Mouse (Mus musculus) hindbrain, embryonic 14.5 days (tissue): ENCODE results near the gene Fbln1. TPM values are rescaled to one million over a fixed set of nuclear protein-coding genes. Genes with fewer than 3 reads are reported as not detected.
A peak's percentile ranks its signal among the peaks of the same experiment; 100 is the strongest.

ENCODE experiments used
- ATAC-seq: fragments of 200-750 bp; cut with Nextera tagmentation; 2 replicates; pipeline ENCODE4 v1.8.0; 2017; ENCODE audit warnings: moderate number of reproducible peaks, mild to moderate bottlenecking, moderate TSS enrichment, moderate library complexity; ENCODE audit not compliant: low FRiP score
- DNase-seq: peaks from one replicate; pipeline ENCODE4 v3.0.0-alpha.2; 2015; ENCODE audit warnings: low spot score
- H3K27ac ChIP-seq: fragments of 300-500 bp; sonication (generic); 2 replicates; pipeline ENCODE4 v1.5.1; 2014; ENCODE audit warnings: mild to moderate bottlenecking, moderate library complexity
- H3K27me3 ChIP-seq: fragments of 300-500 bp; sonication (generic); 2 replicates; pipeline ENCODE4 v1.6.1; 2014; ENCODE audit warnings: mild to moderate bottlenecking, low read length, mixed read lengths; ENCODE audit not compliant: control insufficient read depth, insufficient read depth
- H3K36me3 ChIP-seq: fragments of 300-500 bp; sonication (generic); replicated peaks from 2 replicates; pipeline ENCODE4 v1.6.1; 2014; ENCODE audit not compliant: control insufficient read depth, insufficient read depth
- H3K4me1 ChIP-seq: fragments of 300-500 bp; sonication (generic); replicated peaks from 2 replicates; pipeline ENCODE4 v1.6.1; 2014; ENCODE audit warnings: antibody characterized with exemption, low read length, mixed read lengths; ENCODE audit not compliant: control insufficient read depth, insufficient read depth
- H3K4me2 ChIP-seq: fragments of 300-500 bp; sonication (generic); replicated peaks from 2 replicates; pipeline ENCODE4 v1.6.1; 2014; ENCODE audit warnings: mild to moderate bottlenecking, moderate library complexity
- H3K4me3 ChIP-seq: fragments of 300-500 bp; sonication (generic); replicated peaks from 2 replicates; pipeline ENCODE4 v1.5.1; 2014; ENCODE audit warnings: mild to moderate bottlenecking, low read length
- H3K9ac ChIP-seq: fragments of 300-500 bp; sonication (generic); 2 replicates; pipeline ENCODE4 v1.6.1; 2014
- H3K9me3 ChIP-seq: fragments of 300-500 bp; sonication (generic); 2 replicates; pipeline ENCODE4 v1.6.1; 2016; ENCODE audit warnings: low read length; ENCODE audit not compliant: control insufficient read depth
- WGBS: fragments of 180-500 bp; shearing (Covaris S2); extraction: QIAGEN DNeasy Blood & Tissue Kit; methylation state at CpG from one replicate; pipeline ENCODE4 v1.1.7; 2014; 5-methylcytosine and 5-hydroxymethylcytosine counted together
- polyA plus RNA-seq: library from polyadenylated mRNA; unstranded; fragments of >200 nt; fragmentation: Nextera tagmentation; extraction: Ambion mirVana; gene quantifications from 2 replicates; pipeline ENCODE4 v1.2.1, GENCODE M21; 2014

Gene Fbln1
- polyA plus RNA-seq, 1 experiment from 2014 or later = 54.2 TPM

GRCm38 (mm10) chr15:85174060-85174459, 31.7 kb upstream of the Fbln1 start:
- no peak for ATAC-seq
- 86% methylated on average over 10 of the region's 10 CpGs for WGBS

GRCm38 (mm10) chr15:85177576-85177975, 28.2 kb upstream of the Fbln1 start:
- H3K4me2 ChIP-seq = no peak overlapping the region
- peak; percentile 67 for DNase-seq
- H3K9me3 ChIP-seq = no peaks in the 10 kb centered on the region
- H3K4me3 ChIP-seq = no peak overlapping the region
- no peak overlapping the region for H3K27ac ChIP-seq
- H3K27me3 ChIP-seq = no peaks in the 10 kb centered on the region
- no peaks in the 10 kb centered on the region for H3K36me3 ChIP-seq
- no peak overlapping the region for H3K9ac ChIP-seq
- no peak for ATAC-seq
- no peaks in the 10 kb centered on the region for H3K4me1 ChIP-seq
- 67% methylated on average over 8 of the region's 8 CpGs for WGBS

More at GRCm38 (mm10) chr15:85174060-85174459, 31.7 kb upstream of the Fbln1 start:
- Histone ChIP-seq H3K4me1 (no peaks in the 10 kb centered on the region), H3K36me3 (no peaks in the 10 kb centered on the region), H3K4me3 (no peak overlapping the region), H3K9ac (no peak overlapping the region), H3K4me2 (no peak overlapping the region), H3K27me3 (no peaks in the 10 kb centered on the region), H3K9me3 (no peaks in the 10 kb centered on the region), H3K27ac (no peak overlapping the region)
- DNase-seq = no peak

DNA sequence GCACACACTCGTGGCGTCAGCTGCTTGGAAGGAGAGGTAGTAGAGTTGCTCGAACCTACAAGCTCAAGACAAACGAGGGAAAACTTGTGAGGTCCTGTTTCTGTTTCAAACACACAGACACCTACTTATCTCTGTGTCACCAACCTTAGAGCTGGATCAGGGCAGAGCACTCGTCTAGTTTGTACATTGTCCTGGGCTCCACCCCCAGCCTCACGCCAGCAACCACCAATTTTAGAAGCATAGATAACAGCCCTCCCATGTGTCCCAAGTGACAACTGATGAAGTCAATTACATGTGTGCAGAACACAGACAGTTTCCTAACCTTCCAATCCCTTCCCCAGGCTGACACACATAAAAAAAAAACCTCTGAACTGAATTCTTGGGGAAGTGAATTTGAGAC, 27.6 kb upstream of the Fbln1 start:
- 75% methylated on average over 6 of the region's 6 CpGs for WGBS

DNA sequence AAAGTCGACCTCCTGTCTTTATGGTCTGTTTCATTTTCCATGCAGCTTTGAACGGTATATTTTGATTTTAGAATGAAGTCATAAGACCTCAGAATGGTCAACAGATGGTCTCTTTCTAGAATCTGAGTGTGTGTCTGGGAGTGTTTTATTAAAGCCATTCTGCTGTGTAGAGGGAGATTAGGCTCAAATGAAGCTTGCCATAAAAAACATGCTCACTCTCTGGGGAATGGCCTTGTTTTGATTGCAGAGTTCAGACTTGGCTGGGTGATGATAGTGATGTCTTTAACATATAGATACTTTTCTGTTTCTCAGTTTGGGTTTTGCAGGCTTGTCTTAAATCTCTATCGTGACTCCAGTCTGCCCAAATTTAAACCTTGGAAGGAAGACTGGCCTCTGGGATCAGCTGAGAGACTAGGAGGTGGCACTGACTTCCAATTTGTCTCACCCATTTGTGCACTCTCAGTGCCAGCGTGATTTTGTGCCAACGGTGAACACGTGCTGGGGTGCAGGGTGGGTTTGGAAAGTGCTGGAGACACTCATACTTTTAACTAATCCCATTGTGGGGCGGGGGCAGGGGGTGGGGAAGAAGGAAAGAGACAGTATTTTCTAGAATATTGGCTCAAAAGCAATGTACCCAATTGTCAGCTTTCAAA, 26.1 kb upstream of the Fbln1 start:
- H3K9me3 ChIP-seq = no peaks in the 10 kb centered on the region
- H3K27me3 ChIP-seq = no peaks in the 10 kb centered on the region
- no peak overlapping the region for H3K27ac ChIP-seq
- no peak overlapping the region for H3K4me3 ChIP-seq
- ATAC-seq (no peak), DNase-seq (no peak)
- no peak overlapping the region for H3K4me2 ChIP-seq
- H3K4me1 ChIP-seq = no peaks in the 10 kb centered on the region
- 70% methylated on average over 7 of the region's 7 CpGs for WGBS
- H3K9ac ChIP-seq = no peak overlapping the region
- H3K36me3 ChIP-seq = no peaks in the 10 kb centered on the region

More for the DNA sequence above, 27.6 kb upstream of the Fbln1 start:
- DNase-seq (no peak), ATAC-seq (no peak)
- Histone ChIP-seq H3K36me3 (no peaks in the 10 kb centered on the region), H3K27me3 (no peaks in the 10 kb centered on the region), H3K4me2 (no peak overlapping the region), H3K9me3 (no peaks in the 10 kb centered on the region), H3K4me1 (no peaks in the 10 kb centered on the region), H3K27ac (no peak overlapping the region), H3K4me3 (no peak overlapping the region), H3K9ac (no peak overlapping the region)

DNA sequence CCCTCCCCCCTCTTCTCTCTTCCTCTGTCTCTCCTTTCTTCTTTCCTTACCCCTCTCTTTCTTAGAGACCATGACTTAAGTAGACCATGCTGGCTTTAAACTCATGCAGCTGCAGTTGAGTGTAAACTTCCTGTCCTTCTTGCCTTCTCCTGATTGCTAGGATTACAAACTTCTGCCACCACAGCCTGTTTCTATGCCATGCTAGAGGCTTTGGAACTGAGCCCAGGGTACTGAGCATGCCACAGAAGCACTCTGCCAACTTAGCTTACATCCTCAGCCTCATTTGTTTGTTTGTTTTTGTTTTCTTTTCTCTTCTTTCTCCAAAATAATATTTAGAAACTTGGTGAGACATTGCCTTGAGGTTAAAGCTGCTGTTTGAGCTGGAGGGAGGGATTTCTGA, 25.4 kb upstream of the Fbln1 start:
- ATAC-seq (no peak), DNase-seq (no peak)
- Histone ChIP-seq H3K4me2 (no peak overlapping the region), H3K27ac (no peak overlapping the region), H3K9me3 (no peaks in the 10 kb centered on the region), H3K27me3 (no peaks in the 10 kb centered on the region), H3K9ac (no peak overlapping the region), H3K4me3 (no peak overlapping the region), H3K4me1 (no peaks in the 10 kb centered on the region), H3K36me3 (no peaks in the 10 kb centered on the region)

DNA sequence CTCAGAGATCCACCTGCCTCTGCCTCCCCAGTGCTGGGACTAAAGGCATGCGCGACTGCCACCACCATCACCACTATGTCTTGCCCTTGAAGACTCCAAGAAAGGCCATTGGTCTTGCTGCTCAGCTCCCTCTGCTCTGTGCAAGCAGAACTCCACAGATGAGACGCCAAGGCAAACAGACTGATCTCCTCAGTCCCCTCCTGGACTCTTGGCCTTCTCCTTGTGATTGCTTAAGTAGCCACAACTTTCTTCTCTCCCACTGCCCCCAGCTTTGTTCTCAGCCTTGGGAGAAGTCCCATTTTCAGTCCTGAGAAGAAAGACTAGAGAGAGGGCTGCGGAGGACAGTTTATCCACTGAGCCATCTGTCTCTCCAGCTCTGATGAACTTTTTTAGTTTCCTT, 23.7 kb upstream of the Fbln1 start:
- no peaks in the 10 kb centered on the region for H3K9me3 ChIP-seq

GRCm38 (mm10) chr15:85186916-85187315, 18.8 kb upstream of the Fbln1 start:
- Histone ChIP-seq H3K36me3 (no peaks in the 10 kb centered on the region), H3K27ac (no peak overlapping the region), H3K9ac (no peak overlapping the region), H3K4me3 (no peak overlapping the region), H3K4me1 (no peaks in the 10 kb centered on the region), H3K9me3 (no peaks in the 10 kb centered on the region), H3K27me3 (no peaks in the 10 kb centered on the region), H3K4me2 (no peak overlapping the region)
- DNase-seq (no peak), ATAC-seq (no peak)
- WGBS = 71% methylated on average over 7 of the region's 7 CpGs

More for the DNA sequence above, 23.7 kb upstream of the Fbln1 start:
- DNase-seq = no peak
- ATAC-seq = no peak
- no peak overlapping the region for H3K4me3 ChIP-seq
- H3K9ac ChIP-seq = no peak overlapping the region
- no peaks in the 10 kb centered on the region for H3K27me3 ChIP-seq
- no peak overlapping the region for H3K4me2 ChIP-seq
- H3K27ac ChIP-seq = no peak overlapping the region
- WGBS = 90% methylated on average over 4 of the region's 4 CpGs
- H3K4me1 ChIP-seq = no peaks in the 10 kb centered on the region
- no peaks in the 10 kb centered on the region for H3K36me3 ChIP-seq

- Histone ChIP-seq H3K4me2 (no peak overlapping the region), H3K9ac (no peak overlapping the region), H3K36me3 (no peaks in the 10 kb centered on the region), H3K4me3 (no peak overlapping the region), H3K27me3 (no peaks in the 10 kb centered on the region), H3K27ac (no peak overlapping the region), H3K9me3 (no peaks in the 10 kb centered on the region), H3K4me1 (no peaks in the 10 kb centered on the region)
- no peak for DNase-seq
- no peak for ATAC-seq
- 54% methylated on average over 8 of the region's 8 CpGs for WGBS
These were observed 17.5 kb upstream of the Fbln1 start for GRCm38 (mm10) chr15:85188167-85188778.

DNA sequence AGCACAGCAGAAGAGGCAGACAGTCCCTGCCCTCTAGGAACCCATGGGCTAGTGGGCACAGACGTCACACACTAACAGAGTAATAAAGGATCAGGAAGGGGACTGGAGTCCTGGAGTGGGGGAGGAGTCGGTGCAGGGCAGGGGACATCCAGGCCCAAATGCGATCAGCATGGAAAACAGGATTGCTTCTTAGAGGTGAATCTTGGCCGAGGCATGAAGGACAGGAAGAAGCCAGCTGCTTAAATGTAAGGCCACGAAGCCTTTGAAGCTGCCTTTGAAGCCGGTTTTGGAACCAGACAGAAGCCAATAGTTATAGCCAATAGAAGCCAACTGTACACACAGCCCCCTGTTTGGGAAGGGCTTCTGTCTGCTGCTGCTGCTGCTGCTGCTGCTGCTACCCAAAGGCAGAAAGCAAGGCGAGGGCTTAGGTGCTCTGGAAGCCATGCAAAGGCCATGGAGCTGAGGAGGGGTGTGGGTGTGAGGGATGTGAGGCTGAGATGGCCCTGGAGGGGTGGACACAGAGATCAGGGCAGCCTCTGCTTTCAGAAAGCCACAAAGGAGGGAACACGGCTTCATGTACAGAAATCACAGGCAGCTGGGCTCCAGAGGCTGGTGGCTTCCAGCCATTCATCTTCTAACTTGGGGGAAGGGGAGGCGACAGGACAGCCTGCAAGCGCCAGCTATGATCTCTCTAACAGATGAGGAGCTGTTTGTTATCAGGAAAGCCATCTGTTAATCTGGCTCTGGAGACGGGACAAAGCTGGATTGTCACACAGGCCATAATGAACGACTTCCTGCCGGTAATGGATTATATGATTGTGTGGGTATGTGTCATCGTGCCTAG, 5.1 kb upstream of the Fbln1 start:
- ATAC-seq = no peak
- Histone ChIP-seq H3K9me3 (no peaks in the 10 kb centered on the region), H3K27ac (peak overlapping the region; percentile 72; the same call in 1 of the 2 replicates), H3K4me3 (no peak overlapping the region), H3K4me1 (peaks cover 4% of the 10 kb centered on the region), H3K4me2 (no peak overlapping the region), H3K36me3 (no peaks in the 10 kb centered on the region), H3K27me3 (no peaks in the 10 kb centered on the region), H3K9ac (no peak overlapping the region)
- DNase-seq = peak; percentile 26
- 30% methylated on average over 14 of the region's 14 CpGs for WGBS
